Mouse (Mus musculus): ENCODE data around the gene Gbx2.

Gene Gbx2

GRCm38 (mm10) chr1:89931120-89931519, at the start of gene Gbx2:
TSS of gene Gbx2 (minus strand) at chr1:89931179.
- CTCF ChIA-PET: interaction anchor here in 3 of 4 experiments (0.6 to 3.2 kb wide), 7 partner anchors 8 to 460 kb away, joined by 3 to 28 read pairs (median 4); no protein-coding TSS in a partner anchor
- POLR2A ChIA-PET: interaction anchor here in 3 of 4 experiments (0.6 to 2.7 kb wide), 27 partner anchors 8 to 344 kb away, joined by 3 to 16 read pairs (median 3); no protein-coding TSS in a partner anchor

GRCm38 (mm10) chr1:89977261-89977660, 46.3 kb upstream of the Gbx2 start:
- ChIA-PET CTCF (interaction anchor here in 2 of 4 experiments (0.8 to 1.2 kb wide), 2 partner anchors 35 to 37 kb away, joined by 3 read pairs; no protein-coding TSS in a partner anchor), POLR2A (no interaction called here)

- ChIA-PET POLR2A (interaction anchor here in 1 of 4 experiments (1.0 to 1.4 kb wide), 2 partner anchors 45 to 156 kb away, joined by 3 read pairs; partner anchors contain the start of gene Gbx2), CTCF (interaction anchor here in 3 of 4 experiments (0.5 to 1.2 kb wide), 3 partner anchors 35 to 399 kb away, joined by 3 read pairs; no protein-coding TSS in a partner anchor)
Measured at GRCm38 (mm10) chr1:89976411-89976810, 45.4 kb upstream of the Gbx2 start.

- CTCF ChIA-PET: interaction anchor here in 1 of 4 experiments (0.6 kb wide), 2 partner anchors 371 to 1079 kb away, joined by 3 read pairs; no protein-coding TSS in a partner anchor
- POLR2A ChIA-PET: interaction anchor here in 2 of 4 experiments (0.7 kb wide), 4 partner anchors 47 to 179 kb away, joined by 3 to 4 read pairs (median 4); no protein-coding TSS in a partner anchor
Measured at GRCm38 (mm10) chr1:89974541-89974940, 43.6 kb upstream of the Gbx2 start.

- POLR2A ChIA-PET: no interaction called here
Measured at GRCm38 (mm10) chr1:89971848-89972247, 40.9 kb upstream of the Gbx2 start.

GRCm38 (mm10) chr1:89969714-89970110, 38.7 kb upstream of the Gbx2 start:
- ChIA-PET POLR2A (interaction anchor here in 1 of 4 experiments (1.0 kb wide), 1 partner anchor 121 kb away, joined by 3 read pairs; no protein-coding TSS in a partner anchor), CTCF (interaction anchor here in 1 of 4 experiments (0.6 kb wide), 1 partner anchor 472 kb away, joined by 3 read pairs; no protein-coding TSS in a partner anchor)

More at GRCm38 (mm10) chr1:89971848-89972247, 40.9 kb upstream of the Gbx2 start:
- CTCF ChIA-PET: no interaction called here

GRCm38 (mm10) chr1:89969072-89969713, 38.2 kb upstream of the Gbx2 start:
- ChIA-PET CTCF (interaction anchor here in 1 of 4 experiments (0.7 kb wide), 1 partner anchor 621 kb away, joined by 3 read pairs; no protein-coding TSS in a partner anchor), POLR2A (interaction anchor here in 1 of 4 experiments (1.0 to 1.8 kb wide), 3 partner anchors 34 to 234 kb away, joined by 3 to 4 read pairs (median 3); partner anchors contain the start of gene Ackr3)

- ChIA-PET POLR2A (interaction anchor here in 1 of 4 experiments (1.3 to 1.8 kb wide), 2 partner anchors 33 to 235 kb away, joined by 3 to 4 read pairs; partner anchors contain the start of gene Ackr3), CTCF (interaction anchor here in 1 of 4 experiments (0.7 kb wide), 1 partner anchor 25 kb away, joined by 3 read pairs; no protein-coding TSS in a partner anchor)
Measured at GRCm38 (mm10) chr1:89968111-89968851, 37.3 kb upstream of the Gbx2 start.

- ChIA-PET CTCF (no interaction called here), POLR2A (interaction anchor here in 1 of 4 experiments (1.3 to 1.8 kb wide), 2 partner anchors 32 to 236 kb away, joined by 3 to 4 read pairs; partner anchors contain the start of gene Ackr3)
Measured at GRCm38 (mm10) chr1:89967585-89967984, 36.6 kb upstream of the Gbx2 start.

GRCm38 (mm10) chr1:89964426-89964825, 33.4 kb upstream of the Gbx2 start:
- ChIA-PET POLR2A (interaction anchor here in 1 of 4 experiments (0.6 to 1.0 kb wide), 2 partner anchors 11 to 239 kb away, joined by 3 to 7 read pairs; partner anchors contain the start of gene Ackr3), CTCF (no interaction called here)

GRCm38 (mm10) chr1:89963296-89963695, 32.3 kb upstream of the Gbx2 start:
- CTCF ChIA-PET: interaction anchor here in 1 of 4 experiments (0.8 kb wide), 1 partner anchor 15 kb away, joined by 3 read pairs; no protein-coding TSS in a partner anchor
- POLR2A ChIA-PET: no interaction called here

GRCm38 (mm10) chr1:89962092-89962491, 31.1 kb upstream of the Gbx2 start:
- CTCF ChIA-PET: interaction anchor here in 1 of 4 experiments (0.7 kb wide), 1 partner anchor 613 kb away, joined by 3 read pairs; no protein-coding TSS in a partner anchor
- POLR2A ChIA-PET: interaction anchor here in 1 of 4 experiments (0.6 to 0.7 kb wide), 2 partner anchors 140 to 1259 kb away, joined by 3 to 6 read pairs; no protein-coding TSS in a partner anchor

- ChIA-PET CTCF (no interaction called here), POLR2A (no interaction called here)
Measured at GRCm38 (mm10) chr1:89959393-89959792, 28.4 kb upstream of the Gbx2 start.

GRCm38 (mm10) chr1:89943202-89943601, 12.2 kb upstream of the Gbx2 start:
- CTCF ChIA-PET: interaction anchor here (0.5 to 3.1 kb wide), 17 partner anchors 19 to 1423 kb away, joined by 3 to 15 read pairs (median 4); no protein-coding TSS in a partner anchor
- POLR2A ChIA-PET: no interaction called here

- POLR2A ChIA-PET: interaction anchor here (0.7 to 1.6 kb wide), 9 partner anchors 11 to 418 kb away, joined by 3 to 9 read pairs (median 5); partner anchors contain the start of gene Gbx2 (in 1 of the 4)
- CTCF ChIA-PET: interaction anchor here (0.5 to 3.1 kb wide), 25 partner anchors 9 to 598 kb away, joined by 3 to 15 read pairs (median 4); partner anchors contain the start of gene Gbx2 (in 1 of the 4)
Measured at GRCm38 (mm10) chr1:89942395-89942976, 11.5 kb upstream of the Gbx2 start.

GRCm38 (mm10) chr1:89941701-89942381, 10.9 kb upstream of the Gbx2 start:
- ChIA-PET POLR2A (interaction anchor here (0.6 to 1.6 kb wide), 15 partner anchors 10 to 581 kb away, joined by 3 to 9 read pairs (median 4); partner anchors contain the start of gene Gbx2 (in 2 of the 4)), CTCF (interaction anchor here (0.6 to 3.4 kb wide), 26 partner anchors 8 to 598 kb away, joined by 3 to 18 read pairs (median 4); partner anchors contain the start of gene Gbx2 (in 1 of the 4))

GRCm38 (mm10) chr1:89940961-89941524, 10.1 kb upstream of the Gbx2 start:
- ChIA-PET CTCF (interaction anchor here (0.6 to 3.4 kb wide), 25 partner anchors 10 to 650 kb away, joined by 3 to 18 read pairs (median 4); partner anchors contain the start of gene Gbx2 (in 2 of the 4)), POLR2A (interaction anchor here (0.6 to 1.6 kb wide), 15 partner anchors 9 to 907 kb away, joined by 3 to 9 read pairs (median 3); partner anchors contain the start of gene Gbx2 (in 2 of the 4))
